Mouse (Mus musculus) midbrain, embryonic 13.5 days (tissue): ENCODE results near the gene Insl3. TPM values are rescaled to one million over a fixed set of nuclear protein-coding genes. Genes with fewer than 3 reads are reported as not detected.

Source experiments
- ATAC-seq: fragments of 200-750 bp; cut with Nextera tagmentation; 2 replicates; pipeline ENCODE4 v1.8.0; 2017; ENCODE audit warnings: mild to moderate bottlenecking, moderate TSS enrichment, moderate library complexity
- H3K27ac ChIP-seq: fragments of 300-500 bp; sonication (generic); 2 replicates; pipeline ENCODE4 v1.5.1; 2015; ENCODE audit warnings: inconsistent platforms, mild to moderate bottlenecking, moderate library complexity
- H3K27me3 ChIP-seq: fragments of 300-500 bp; sonication (generic); 2 replicates; pipeline ENCODE4 v1.6.1; 2015; ENCODE audit warnings: mild to moderate bottlenecking, inconsistent platforms
- H3K36me3 ChIP-seq: fragments of 300-500 bp; sonication (generic); 2 replicates; pipeline ENCODE4 v1.6.1; 2015; ENCODE audit warnings: mild to moderate bottlenecking, inconsistent platforms
- H3K4me1 ChIP-seq: fragments of 300-500 bp; sonication (generic); replicated peaks from 2 replicates; pipeline ENCODE4 v1.6.1; 2015; ENCODE audit warnings: inconsistent platforms
- H3K4me2 ChIP-seq: fragments of 300-500 bp; sonication (generic); replicated peaks from 2 replicates; pipeline ENCODE4 v1.6.1; 2015; ENCODE audit warnings: moderate library complexity, mild to moderate bottlenecking, inconsistent platforms
- H3K4me3 ChIP-seq: fragments of 300-500 bp; sonication (generic); replicated peaks from 2 replicates; pipeline ENCODE4 v1.5.1; 2015; ENCODE audit warnings: mild to moderate bottlenecking, inconsistent platforms
- H3K9ac ChIP-seq: fragments of 300-500 bp; sonication (generic); replicated peaks from 2 replicates; pipeline ENCODE4 v1.6.1; 2015; ENCODE audit warnings: mild to moderate bottlenecking, inconsistent platforms
- H3K9me3 ChIP-seq: fragments of 300-500 bp; sonication (generic); 2 replicates; pipeline ENCODE4 v1.6.1; 2016; ENCODE audit warnings: mild to moderate bottlenecking, inconsistent platforms
- WGBS: fragments of 180-500 bp; shearing (Covaris S2); methylation state at CpG from one replicate; pipeline ENCODE4 v1.1.7; 2015; 5-methylcytosine and 5-hydroxymethylcytosine counted together
- polyA plus RNA-seq: library from polyadenylated mRNA; unstranded; fragments of >200 nt; fragmentation: Nextera tagmentation; extraction: Ambion mirVana; gene quantifications from 2 replicates; pipeline ENCODE4 v1.2.1, GENCODE M21; 2015

The Insl3 gene
- polyA plus RNA-seq = 0.70 and 0.79 TPM in 2 replicates

DNA sequence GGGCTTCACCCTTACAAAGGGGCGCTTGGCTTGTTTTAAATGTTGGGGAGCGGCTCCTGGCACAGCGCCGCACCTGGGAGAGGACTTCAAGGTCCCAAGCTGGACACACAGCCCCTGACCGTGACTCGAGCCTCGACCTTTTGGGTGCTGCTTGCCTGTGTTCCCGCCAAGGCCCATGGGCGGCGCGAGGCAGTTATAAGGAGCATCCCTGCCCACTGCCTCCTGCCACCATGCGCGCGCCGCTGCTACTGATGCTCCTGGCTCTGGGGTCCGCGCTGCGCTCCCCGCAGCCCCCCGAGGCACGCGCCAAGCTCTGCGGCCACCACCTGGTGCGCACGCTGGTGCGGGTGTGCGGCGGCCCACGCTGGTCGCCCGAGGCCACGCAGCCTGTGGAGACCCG lies at the start of gene Insl3:
Insl3 (plus strand) TSS at position 187 of the 400 bp plus-strand sequence.
- no peak within 1 kb of the TSS for H3K4me2 ChIP-seq
- no peak within 1 kb of the TSS for H3K4me3 ChIP-seq
- H3K9me3 ChIP-seq = no peaks in the 10 kb centered on the region
- 5% methylated on average over 33 of the region's 33 CpGs for WGBS
- H3K4me1 ChIP-seq = peaks cover 32% of the 10 kb centered on the region
- peaks cover 100% of the 10 kb centered on the region for H3K27me3 ChIP-seq
- H3K9ac ChIP-seq = no peak within 1 kb of the TSS
- no peak within 1 kb of the TSS for H3K27ac ChIP-seq
- H3K36me3 ChIP-seq = no peaks in the 10 kb centered on the region
- ATAC-seq = no peak

DNA sequence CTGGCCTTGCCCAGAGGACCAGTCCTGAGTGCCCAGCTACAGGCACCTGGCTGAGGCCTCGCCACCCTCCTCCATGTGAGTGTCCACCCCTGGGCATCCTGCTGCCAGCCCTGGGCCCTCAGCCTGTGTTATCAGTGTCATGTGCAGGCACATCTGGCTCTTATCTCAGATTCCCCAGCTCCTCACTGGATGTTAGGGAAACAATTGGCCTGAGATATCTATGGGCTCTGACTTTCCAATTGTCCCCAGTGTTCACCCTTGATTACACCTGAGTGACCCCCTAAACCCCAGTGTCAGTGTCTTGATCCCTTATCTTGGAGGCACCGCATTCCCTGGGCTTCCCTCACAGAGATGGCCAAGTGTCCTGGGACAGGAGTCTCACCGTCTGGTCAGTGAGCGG lies 49.7 kb upstream of the Insl3 start:
- no peak overlapping the region for H3K4me3 ChIP-seq
- H3K36me3 ChIP-seq = peaks cover 47% of the 10 kb centered on the region
- peaks cover 29% of the 10 kb centered on the region for H3K27me3 ChIP-seq
- H3K9ac ChIP-seq = no peak overlapping the region
- WGBS = 93% methylated on average over 4 of the region's 4 CpGs
- peaks cover 5% of the 10 kb centered on the region for H3K4me1 ChIP-seq
- no peaks in the 10 kb centered on the region for H3K9me3 ChIP-seq
- no peak overlapping the region for H3K27ac ChIP-seq
- no peak overlapping the region for H3K4me2 ChIP-seq
- no peak for ATAC-seq

DNA sequence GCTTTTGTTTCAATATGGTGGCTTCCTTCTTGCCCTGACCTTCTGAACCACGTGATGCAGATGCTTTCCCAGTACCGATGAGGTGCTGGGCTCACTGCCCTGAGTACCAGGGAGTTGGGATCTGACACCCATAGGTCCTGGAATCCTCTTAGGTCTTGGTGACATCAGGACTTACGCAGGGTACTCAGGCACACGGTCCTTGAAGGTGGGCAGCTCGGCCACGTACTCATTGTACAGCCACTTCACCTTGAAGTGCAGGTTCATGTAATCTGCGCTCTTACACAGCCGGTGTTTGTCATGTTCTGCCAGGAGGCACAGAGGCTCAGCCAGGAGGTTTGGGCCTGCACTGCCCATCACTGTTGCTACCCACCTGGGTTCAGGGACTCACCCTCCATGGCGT lies 43.5 kb upstream of the Insl3 start:
- H3K9me3 ChIP-seq = no peaks in the 10 kb centered on the region
- 83% methylated on average over 9 of the region's 9 CpGs for WGBS
- no peaks in the 10 kb centered on the region for H3K4me1 ChIP-seq
- no peak overlapping the region for H3K9ac ChIP-seq
- H3K27ac ChIP-seq = no peak overlapping the region
- H3K4me3 ChIP-seq = no peak overlapping the region
- H3K36me3 ChIP-seq = peaks cover 82% of the 10 kb centered on the region
- H3K27me3 ChIP-seq = no peaks in the 10 kb centered on the region
- H3K4me2 ChIP-seq = no peak overlapping the region
- ATAC-seq = no peak

DNA sequence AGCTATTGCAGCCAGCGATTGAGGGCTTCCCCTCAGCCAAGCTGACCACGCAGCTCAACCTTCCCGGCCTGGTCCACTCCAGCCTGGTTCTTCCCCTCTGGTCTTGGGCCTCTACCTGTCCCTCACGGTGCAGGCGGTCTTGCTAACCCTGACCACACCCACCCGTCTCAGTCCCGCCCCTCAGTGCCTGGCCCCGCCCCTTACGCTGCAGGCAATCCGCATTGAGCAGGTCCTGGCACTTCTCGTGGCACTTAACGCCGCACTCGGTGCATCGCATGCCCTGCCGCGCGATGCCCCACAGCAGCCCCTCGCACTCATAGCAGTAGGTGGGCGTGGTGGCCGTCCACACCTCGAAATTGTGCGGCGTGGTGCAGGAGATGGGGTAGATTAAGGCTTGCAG lies 34.4 kb upstream of the Insl3 start:
- WGBS = under 1% methylated on average over 24 of the region's 24 CpGs
- Histone ChIP-seq H3K27ac (no peak overlapping the region), H3K4me1 (peaks cover 8% of the 10 kb centered on the region), H3K9me3 (no peaks in the 10 kb centered on the region), H3K4me2 (peak overlapping the region; percentile 40), H3K36me3 (peaks cover 72% of the 10 kb centered on the region), H3K4me3 (peak overlapping the region; percentile 20), H3K9ac (0 out of 2 replicates have a peak overlapping the region, but pooled peaks have one; percentile 23), H3K27me3 (peaks cover 68% of the 10 kb centered on the region)
- ATAC-seq = peak; percentile 49; the same call in 1 of the 2 replicates

DNA sequence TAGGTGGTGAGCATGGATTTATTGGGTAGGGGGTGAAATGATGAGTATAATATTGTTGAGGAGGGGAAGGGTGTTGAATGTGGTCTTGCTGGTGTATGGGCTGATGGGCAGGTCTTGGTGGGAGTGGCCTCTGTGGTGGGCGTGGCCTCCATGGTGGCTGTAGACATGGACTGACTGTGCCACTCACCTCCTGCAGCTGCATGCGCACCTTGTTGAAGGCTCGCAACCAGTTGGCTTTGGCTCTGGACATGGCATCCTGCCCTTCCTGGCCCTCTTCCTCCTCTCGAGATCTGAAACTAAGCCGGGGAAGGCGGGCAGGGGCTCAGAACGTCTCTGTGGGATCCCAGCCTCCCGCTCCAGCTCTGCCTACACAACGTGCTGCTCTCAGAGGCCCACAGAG lies 31.2 kb upstream of the Insl3 start:
- Histone ChIP-seq H3K36me3 (peaks cover 59% of the 10 kb centered on the region), H3K9me3 (no peaks in the 10 kb centered on the region), H3K4me2 (no peak overlapping the region), H3K4me1 (peaks cover 8% of the 10 kb centered on the region), H3K27me3 (peaks cover 91% of the 10 kb centered on the region), H3K9ac (no peak overlapping the region), H3K4me3 (no peak overlapping the region), H3K27ac (no peak overlapping the region)
- no peak for ATAC-seq
- WGBS = 27% methylated on average over 9 of the region's 9 CpGs

DNA sequence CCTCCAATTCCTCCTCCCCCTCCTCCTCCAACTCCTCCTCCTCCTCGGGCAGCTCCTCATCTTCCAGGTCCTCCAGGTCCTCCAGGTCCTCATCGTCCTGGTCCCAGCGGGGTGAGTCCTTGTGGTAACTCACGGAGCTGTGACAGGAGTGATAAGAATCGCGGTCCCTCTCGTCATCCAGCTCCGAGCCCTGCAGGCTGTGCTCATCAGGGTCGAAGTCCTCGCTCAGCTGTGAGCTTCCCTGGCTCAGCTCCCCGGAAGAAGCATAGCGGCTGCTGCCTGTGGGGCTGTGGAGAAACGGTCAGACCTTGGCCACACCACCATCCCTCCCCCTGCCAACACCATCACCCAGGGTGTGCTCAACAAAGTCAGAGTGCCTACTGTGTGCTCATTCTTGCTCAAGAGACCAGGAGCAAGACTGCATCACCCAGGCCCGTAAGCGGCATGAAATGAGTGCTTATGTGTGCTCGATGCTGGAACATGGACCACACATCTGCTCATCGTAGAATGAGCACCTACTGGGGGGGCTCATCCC lies 30.4 kb upstream of the Insl3 start:
- H3K9me3 ChIP-seq = no peaks in the 10 kb centered on the region
- no peak overlapping the region for H3K4me3 ChIP-seq
- peaks cover 59% of the 10 kb centered on the region for H3K36me3 ChIP-seq
- H3K9ac ChIP-seq = 0 out of 2 replicates have a peak overlapping the region, but pooled peaks have one; percentile 23
- H3K4me1 ChIP-seq = peaks cover 8% of the 10 kb centered on the region
- H3K27me3 ChIP-seq = peaks cover 89% of the 10 kb centered on the region
- no peak overlapping the region for H3K27ac ChIP-seq
- H3K4me2 ChIP-seq = no peak overlapping the region
- no peak for ATAC-seq
- WGBS = 30% methylated on average over 17 of the region's 17 CpGs

DNA sequence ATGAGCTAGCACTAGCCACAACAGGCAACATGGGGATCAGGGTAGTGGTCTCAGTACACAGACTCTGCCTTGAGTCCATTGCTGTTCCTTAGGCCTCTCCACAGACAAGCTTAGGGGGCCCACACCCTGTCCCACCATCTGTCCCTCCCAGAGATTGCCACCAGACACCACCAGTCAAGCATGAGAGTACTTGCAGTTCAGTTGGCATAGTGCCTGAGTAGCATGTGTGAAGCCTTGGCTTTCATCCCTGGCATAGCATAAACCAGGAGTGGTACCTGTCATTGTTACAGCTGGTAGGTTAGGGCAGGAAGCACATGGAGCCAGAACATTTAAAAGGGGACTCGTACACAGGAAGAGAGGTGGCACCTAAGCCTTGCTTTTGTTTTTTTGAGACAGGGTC lies 29.3 kb upstream of the Insl3 start:
- H3K27ac ChIP-seq = no peak overlapping the region
- peaks cover 85% of the 10 kb centered on the region for H3K27me3 ChIP-seq
- peaks cover 5% of the 10 kb centered on the region for H3K4me1 ChIP-seq
- no peak overlapping the region for H3K4me2 ChIP-seq
- no peak for ATAC-seq
- H3K36me3 ChIP-seq = peaks cover 58% of the 10 kb centered on the region
- no peaks in the 10 kb centered on the region for H3K9me3 ChIP-seq
- H3K9ac ChIP-seq = no peak overlapping the region
- H3K4me3 ChIP-seq = no peak overlapping the region
- 57% methylated on average over 1 of the region's 1 CpGs for WGBS

DNA sequence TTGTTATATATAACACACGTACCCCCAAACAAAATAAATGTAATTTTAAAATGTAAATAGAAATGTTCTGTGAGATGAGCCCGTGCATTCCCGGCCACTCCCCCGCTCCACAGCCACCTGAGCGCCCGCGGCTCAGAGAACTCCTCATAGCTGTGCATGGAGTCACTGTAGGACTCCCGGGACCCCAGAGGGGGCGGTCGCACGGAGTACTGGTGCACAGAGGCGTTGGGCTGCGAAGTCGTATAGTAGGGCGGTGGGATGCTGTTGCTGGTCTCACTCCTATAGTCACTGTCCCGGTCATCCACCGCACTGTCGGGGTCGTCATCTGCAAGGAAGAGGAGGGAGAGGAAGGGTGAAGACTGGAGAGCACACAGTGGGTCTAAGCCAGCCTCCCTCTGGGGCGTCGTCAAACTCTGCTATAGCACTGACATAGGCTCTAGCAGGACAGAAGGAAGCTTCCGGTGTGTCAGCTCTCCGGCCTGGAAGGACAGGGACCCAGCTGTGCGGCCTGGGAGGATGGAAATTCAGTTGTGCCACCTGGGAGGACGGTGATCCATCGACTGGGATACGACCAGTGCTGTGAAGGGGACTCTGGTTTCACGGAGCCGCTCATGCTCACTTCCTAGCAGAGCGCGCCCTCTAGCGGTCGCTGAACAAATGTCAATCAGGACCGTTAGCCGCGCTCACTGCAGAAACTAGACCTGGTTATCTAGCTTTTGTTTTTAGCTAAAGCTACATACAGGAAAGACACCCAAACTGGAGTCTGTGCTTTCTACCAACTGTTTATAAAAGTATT lies 28.5 kb upstream of the Insl3 start:
- peak; percentile 73 for ATAC-seq
- Histone ChIP-seq H3K9ac (no peak overlapping the region), H3K36me3 (peaks cover 53% of the 10 kb centered on the region), H3K4me3 (no peak overlapping the region), H3K4me1 (peaks cover 7% of the 10 kb centered on the region), H3K9me3 (no peaks in the 10 kb centered on the region), H3K27ac (no peak overlapping the region), H3K27me3 (peaks cover 77% of the 10 kb centered on the region), H3K4me2 (no peak overlapping the region)
- WGBS = 10% methylated on average over 36 of the region's 36 CpGs

DNA sequence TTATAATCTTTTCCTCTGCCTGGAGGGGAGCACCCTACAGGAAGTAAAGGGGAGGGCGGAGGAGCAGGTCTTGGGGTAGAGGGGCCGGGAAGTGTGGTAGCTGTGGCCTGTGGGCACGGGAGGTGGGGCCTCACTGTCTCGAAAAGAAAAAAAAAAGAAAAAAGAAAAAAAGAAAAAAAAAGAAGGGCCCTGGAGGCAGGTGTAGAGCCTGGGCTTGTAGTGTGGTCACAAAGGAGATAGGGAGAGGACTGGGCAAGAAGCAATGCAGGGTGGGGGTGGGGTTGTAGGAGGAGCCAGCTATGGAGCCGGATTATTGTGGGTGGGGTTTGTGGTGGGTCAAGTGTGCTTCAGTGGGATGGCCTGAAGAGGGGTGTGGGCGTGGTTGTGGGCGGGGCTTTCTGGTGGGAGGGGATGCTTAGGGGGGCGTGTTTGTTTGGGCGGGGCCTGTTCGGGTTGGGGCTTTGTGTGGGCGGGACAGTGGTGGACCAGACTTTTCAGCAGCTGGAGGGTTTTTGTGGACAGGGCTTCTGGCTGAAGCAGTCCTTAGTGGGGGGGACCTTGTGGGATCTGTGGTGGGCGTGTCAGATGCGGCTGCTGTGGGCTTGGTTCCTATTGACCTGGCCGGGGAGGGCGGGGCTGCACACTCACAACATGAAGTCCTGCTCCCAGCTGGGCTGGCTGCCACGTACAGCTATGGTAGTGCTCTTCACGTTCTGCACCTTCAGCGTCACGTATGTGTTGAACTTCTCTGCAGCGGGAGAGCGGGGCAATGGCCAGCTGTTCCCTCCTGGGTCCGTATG lies 23.5 kb upstream of the Insl3 start:
- Histone ChIP-seq H3K27ac (no peak overlapping the region), H3K4me2 (peak overlapping the region; percentile 37), H3K36me3 (peaks cover 28% of the 10 kb centered on the region), H3K4me3 (no peak overlapping the region), H3K4me1 (peaks cover 54% of the 10 kb centered on the region), H3K27me3 (peaks cover 43% of the 10 kb centered on the region), H3K9me3 (no peaks in the 10 kb centered on the region), H3K9ac (0 out of 2 replicates have a peak overlapping the region, but pooled peaks have one; percentile 28)
- 5% methylated on average over 22 of the region's 22 CpGs for WGBS
- ATAC-seq = peak; percentile 21; the same call in 1 of the 2 replicates

DNA sequence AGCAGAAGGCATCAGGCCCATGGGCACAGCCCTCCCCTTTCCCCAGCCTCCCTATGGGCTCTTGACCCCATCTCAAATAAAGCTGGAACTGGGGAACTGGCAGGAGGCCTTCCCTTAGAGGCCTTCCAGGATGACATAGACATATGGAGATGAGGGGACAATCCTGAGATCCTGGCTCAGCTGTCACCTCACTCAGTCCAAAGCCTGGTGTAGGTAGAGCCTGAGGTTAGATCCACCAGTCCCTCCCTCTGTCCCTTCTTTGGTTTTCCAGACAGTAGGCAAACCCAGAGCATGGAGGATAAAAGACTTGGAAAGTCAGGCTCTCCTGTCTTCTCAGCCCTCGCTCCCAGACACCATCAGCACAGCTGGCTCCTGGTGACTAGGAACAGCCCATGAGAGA lies 22.2 kb upstream of the Insl3 start:
- Histone ChIP-seq H3K4me1 (peaks cover 55% of the 10 kb centered on the region), H3K9ac (peak overlapping the region; percentile 39; the same call in 1 of the 2 replicates), H3K4me2 (0 out of 2 replicates have a peak overlapping the region, but pooled peaks have one; percentile 2), H3K9me3 (no peaks in the 10 kb centered on the region), H3K27me3 (peaks cover 34% of the 10 kb centered on the region), H3K4me3 (no peak overlapping the region), H3K36me3 (peaks cover 26% of the 10 kb centered on the region), H3K27ac (peak overlapping the region; percentile 55)
- ATAC-seq = no peak
- 14% methylated on average over 1 of the region's 1 CpGs for WGBS

DNA sequence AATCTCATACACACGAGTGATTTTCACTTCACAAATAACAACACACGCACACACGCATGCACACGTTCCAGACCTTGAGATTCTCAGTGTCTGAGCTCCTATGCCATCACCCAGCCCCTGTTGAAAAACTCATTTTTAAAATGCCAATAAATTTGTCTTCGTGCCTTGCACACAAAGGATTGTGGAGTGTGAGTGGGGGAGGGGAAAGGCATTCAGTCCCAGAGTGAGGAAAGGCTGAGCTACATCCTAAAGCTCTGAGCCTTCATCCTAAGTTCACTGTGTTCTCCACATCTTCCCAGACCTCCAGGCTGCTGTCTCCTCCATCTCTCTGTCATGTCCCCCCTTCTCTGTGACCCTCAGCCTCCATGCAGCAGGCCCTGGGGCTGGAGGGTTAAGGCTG lies 21.8 kb upstream of the Insl3 start:
- no peak for ATAC-seq
- Histone ChIP-seq H3K4me3 (no peak overlapping the region), H3K27me3 (peaks cover 30% of the 10 kb centered on the region), H3K9me3 (no peaks in the 10 kb centered on the region), H3K9ac (peak overlapping the region; percentile 39), H3K4me2 (peak overlapping the region; percentile 37), H3K36me3 (peaks cover 22% of the 10 kb centered on the region), H3K27ac (peak overlapping the region; percentile 55), H3K4me1 (peaks cover 59% of the 10 kb centered on the region)
- WGBS = 50% methylated on average over 5 of the region's 5 CpGs
